Comparison of ENCODE assay signal across 15 mouse cellular contexts in genomic region chr11:34814319-34814718, GRCm38 (mm10).
"Had no signal": no experiment of that assay in that cellular context is flagged by ENCODE, and none has a peak within 500 bp of the region (broad histone marks: within the 10 kb centered on the region; RNA-seq: fewer than 3 reads in every experiment).

No protein-coding gene starts in this region.

- H3K9ac ChIP-seq: liver, postnatal 0 days; lung, embryonic 15.5 days; neural tube, embryonic 12.5 days; stomach, embryonic 15.5 days had no signal

- DNase-seq: liver, postnatal 0 days; lung, adult 2 months; right cerebral cortex, postnatal 14 days; thymus, adult 2 months; thymus, postnatal 25 days; thymus, postnatal 4 days had no signal

- H3K27me3 ChIP-seq: lung, embryonic 15.5 days; megakaryocyte, embryonic 14.5 days; neural tube, embryonic 12.5 days; stomach, embryonic 15.5 days had no signal

- H3K4me1 ChIP-seq: lung, embryonic 15.5 days; megakaryocyte, embryonic 14.5 days; neural tube, embryonic 12.5 days; stomach, embryonic 15.5 days had no signal

- H3K4me2 ChIP-seq: lung, embryonic 15.5 days; midbrain, embryonic 11.5 days; neural tube, embryonic 12.5 days; stomach, embryonic 15.5 days had no signal

- H3K9me3 ChIP-seq: lung, embryonic 15.5 days; megakaryocyte, embryonic 14.5 days; neural tube, embryonic 12.5 days; stomach, embryonic 15.5 days had no signal

- H3K27ac ChIP-seq: lung, embryonic 15.5 days; macrophage; neural tube, embryonic 12.5 days; stomach, embryonic 15.5 days; stomach, postnatal 0 days had no signal

- H3K4me3 ChIP-seq: lung, embryonic 15.5 days; megakaryocyte, embryonic 14.5 days; neural tube, embryonic 12.5 days; stomach, embryonic 15.5 days had no signal

- ATAC-seq: liver, postnatal 0 days; lung, postnatal 0 days; midbrain, embryonic 16.5 days had no signal
